Mouse (Mus musculus) intestine, postnatal 0 days (tissue): ENCODE data around the gene Rasal1. TPM values are rescaled to one million over a fixed set of nuclear protein-coding genes. Genes with fewer than 3 reads are reported as not detected.

Experiments
- ATAC-seq: fragments of 200-750 bp; cut with Nextera tagmentation; 2 replicates; pipeline ENCODE4 v1.8.0; 2017; ENCODE audit warnings: mild to moderate bottlenecking, moderate TSS enrichment, moderate library complexity
- H3K27ac ChIP-seq: fragments of 300-500 bp; sonication (generic); 2 replicates; pipeline ENCODE4 v1.5.1; 2014; ENCODE audit warnings: mild to moderate bottlenecking, low read depth, low read length, moderate library complexity
- H3K27me3 ChIP-seq: fragments of 300-500 bp; sonication (generic); replicated peaks from 2 replicates; pipeline ENCODE4 v1.6.1; 2014; ENCODE audit warnings: low read length, mixed read lengths; ENCODE audit not compliant: control insufficient read depth, insufficient read depth
- H3K36me3 ChIP-seq: fragments of 300-500 bp; sonication (generic); 2 replicates; pipeline ENCODE4 v1.6.1; 2014; ENCODE audit warnings: mild to moderate bottlenecking, moderate library complexity; ENCODE audit not compliant: control insufficient read depth, insufficient read depth
- H3K4me1 ChIP-seq: fragments of 300-500 bp; sonication (generic); replicated peaks from 2 replicates; pipeline ENCODE4 v1.6.1; 2014; ENCODE audit warnings: antibody characterized with exemption, low read length, mixed read lengths; ENCODE audit not compliant: control insufficient read depth, insufficient read depth
- H3K4me2 ChIP-seq: fragments of 300-500 bp; sonication (generic); replicated peaks from 2 replicates; pipeline ENCODE4 v1.6.1; 2014; ENCODE audit warnings: low read depth, mild to moderate bottlenecking, moderate library complexity
- H3K4me3 ChIP-seq: fragments of 300-500 bp; sonication (generic); 2 replicates; pipeline ENCODE4 v1.5.1; 2014; ENCODE audit warnings: low read depth, low read length
- H3K9ac ChIP-seq: fragments of 300-500 bp; sonication (generic); 2 replicates; pipeline ENCODE4 v1.6.1; 2014; ENCODE audit warnings: mild to moderate bottlenecking, low read depth, low read length
- H3K9me3 ChIP-seq: fragments of 300-500 bp; sonication (generic); 2 replicates; pipeline ENCODE4 v1.6.1; 2016; ENCODE audit warnings: mixed run types; ENCODE audit not compliant: control insufficient read depth
- CTCF ChIP-seq: sonication (generic); IDR thresholded peaks from 2 replicates; pipeline ENCODE4 v1.5.1; 2016; ENCODE audit warnings: low read depth, mild to moderate bottlenecking, control low read depth, antibody characterized with exemption, moderate library complexity
- WGBS: fragments of 180-500 bp; shearing (Covaris S2); extraction: QIAGEN DNeasy Blood & Tissue Kit; methylation state at CpG from one replicate; pipeline ENCODE4 v1.1.7; 2014; 5-methylcytosine and 5-hydroxymethylcytosine counted together
- polyA plus RNA-seq: library from polyadenylated mRNA; unstranded; fragments of >200 nt; fragmentation: Nextera tagmentation; extraction: Ambion mirVana; gene quantifications from 2 replicates; pipeline ENCODE4 v1.2.1, GENCODE M21; 2015

Gene Rasal1
- polyA plus RNA-seq, 1 experiment from 2014 or later, result 5.1 TPM

DNA sequence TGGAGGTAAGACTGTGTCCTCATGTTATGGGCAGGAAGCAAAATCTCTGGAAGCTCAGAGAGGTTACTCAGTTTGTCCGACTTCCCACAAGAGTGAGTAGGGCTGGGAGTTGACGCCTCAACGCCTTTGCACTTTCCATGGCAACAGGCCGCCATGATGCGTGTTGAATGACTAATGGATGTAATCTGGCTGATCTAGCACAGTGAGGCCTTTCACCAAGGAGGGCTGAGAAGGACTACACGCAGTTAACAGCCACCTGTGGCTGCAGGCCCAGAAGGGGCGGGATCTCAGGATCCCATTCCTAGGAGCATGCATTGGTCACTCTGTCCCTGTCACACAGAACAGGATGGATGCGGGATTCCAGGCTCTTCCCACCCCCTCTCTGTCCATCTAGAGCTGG, 64.1 kb downstream of the Rasal1 start:
- TF ChIP-seq CTCF, result no peak
- H3K9ac ChIP-seq, result no peak overlapping the region
- no peak overlapping the region for H3K27ac ChIP-seq
- ATAC-seq, result no peak
- peaks cover 50% of the 10 kb centered on the region for H3K27me3 ChIP-seq
- H3K9me3 ChIP-seq, result no peaks in the 10 kb centered on the region
- H3K4me1 ChIP-seq, result no peaks in the 10 kb centered on the region
- H3K36me3 ChIP-seq, result no peaks in the 10 kb centered on the region
- no peak overlapping the region for H3K4me2 ChIP-seq
- no peak overlapping the region for H3K4me3 ChIP-seq
- WGBS, result 75% methylated on average over 8 of the region's 8 CpGs

DNA sequence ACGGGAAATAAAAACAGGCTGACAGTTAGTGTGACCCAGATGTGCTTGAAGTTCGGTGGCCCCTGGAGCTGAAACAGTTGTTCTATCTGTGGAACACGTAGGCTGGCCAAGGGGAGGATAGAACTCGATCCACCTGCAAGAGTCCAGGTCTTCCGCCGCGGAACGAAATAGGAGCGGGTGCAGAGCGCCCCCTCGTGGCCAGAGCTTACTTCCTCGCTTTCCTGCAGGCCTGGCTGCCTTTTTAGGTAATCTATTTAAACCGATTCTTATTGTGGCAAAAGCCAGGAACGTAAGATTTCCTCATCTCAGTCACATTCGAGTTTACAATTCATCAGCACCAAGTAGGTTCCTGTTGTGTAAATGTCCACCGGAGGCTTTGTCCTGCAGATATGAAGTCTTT, 65.7 kb downstream of the Rasal1 start:
- H3K4me2 ChIP-seq, result no peak overlapping the region; the same call in 1 of the 2 replicates
- TF ChIP-seq CTCF, result peak; percentile 93
- ATAC-seq, result no peak
- WGBS, result 2% methylated on average over 16 of the region's 16 CpGs
- no peak overlapping the region for H3K27ac ChIP-seq
- peaks cover 46% of the 10 kb centered on the region for H3K27me3 ChIP-seq
- no peaks in the 10 kb centered on the region for H3K36me3 ChIP-seq
- no peak overlapping the region for H3K4me3 ChIP-seq
- H3K9ac ChIP-seq, result no peak overlapping the region
- no peaks in the 10 kb centered on the region for H3K4me1 ChIP-seq
- no peaks in the 10 kb centered on the region for H3K9me3 ChIP-seq

DNA sequence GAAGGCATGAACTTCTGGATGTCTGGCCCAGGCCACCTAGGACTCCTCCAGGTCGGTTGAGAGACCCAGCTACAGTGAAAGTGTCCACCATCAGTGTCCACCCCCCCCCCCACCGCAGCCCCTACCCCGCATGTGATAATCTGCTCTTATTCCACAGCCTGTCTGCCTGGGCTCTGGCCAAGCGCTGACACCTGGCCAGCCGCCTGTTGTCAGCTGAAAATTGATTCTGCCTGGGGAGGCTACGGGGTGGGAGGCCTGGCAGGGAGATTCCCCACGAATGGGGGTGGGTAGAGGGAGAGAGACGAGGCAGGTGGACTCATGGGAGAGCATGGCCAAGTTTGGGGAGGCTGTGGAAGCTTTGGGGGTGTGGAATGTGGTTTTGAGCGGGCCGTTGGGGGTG, 68.5 kb downstream of the Rasal1 start:
- WGBS, result 70% methylated on average over 10 of the region's 10 CpGs
- no peak overlapping the region for H3K4me2 ChIP-seq

DNA sequence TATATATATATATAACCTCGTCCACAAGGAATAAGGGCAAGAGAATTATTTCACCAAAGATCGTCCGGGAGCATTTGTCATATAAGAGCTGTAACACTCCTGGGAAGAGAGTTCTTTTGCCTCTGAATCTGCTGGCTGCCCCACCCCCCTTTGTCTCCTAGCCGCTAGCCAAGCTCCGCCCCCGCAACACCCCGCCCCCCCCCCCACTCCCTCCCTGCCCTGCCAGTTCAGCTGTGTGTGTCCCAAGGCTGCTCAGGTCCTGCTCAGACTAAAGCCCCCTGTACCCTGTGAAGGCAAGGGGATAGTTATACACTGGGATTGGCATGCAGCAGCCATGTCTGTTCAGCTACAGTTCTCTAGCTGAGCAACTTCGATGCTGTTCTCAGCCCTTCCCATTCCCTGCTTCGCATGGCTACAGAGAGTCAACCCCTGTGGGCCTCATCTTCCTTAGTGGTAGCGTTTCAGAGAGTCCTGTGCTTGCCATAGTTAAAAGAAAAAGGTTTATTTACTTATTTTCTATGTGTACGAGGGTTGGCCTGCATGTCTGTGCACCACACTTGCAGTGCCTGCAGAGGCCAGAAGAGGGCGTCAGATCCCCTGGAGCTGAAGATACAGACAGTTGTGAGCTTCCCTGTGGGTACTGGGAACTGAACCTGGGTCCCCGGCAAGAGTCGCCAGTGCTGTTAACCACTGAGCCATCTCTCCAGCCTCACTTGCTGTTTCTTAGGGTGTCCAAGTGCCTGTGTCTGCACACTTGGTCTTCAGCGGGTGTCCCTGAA, 70.2 kb downstream of the Rasal1 start:
- WGBS, result 46% methylated on average over 15 of the region's 15 CpGs

More for the DNA sequence above, 68.5 kb downstream of the Rasal1 start:
- no peak overlapping the region for H3K4me3 ChIP-seq
- no peak for ATAC-seq
- H3K9ac ChIP-seq, result no peak overlapping the region
- no peaks in the 10 kb centered on the region for H3K4me1 ChIP-seq
- no peak for TF ChIP-seq CTCF
- H3K36me3 ChIP-seq, result no peaks in the 10 kb centered on the region
- peaks cover 20% of the 10 kb centered on the region for H3K27me3 ChIP-seq
- no peak overlapping the region for H3K27ac ChIP-seq
- H3K9me3 ChIP-seq, result no peaks in the 10 kb centered on the region

DNA sequence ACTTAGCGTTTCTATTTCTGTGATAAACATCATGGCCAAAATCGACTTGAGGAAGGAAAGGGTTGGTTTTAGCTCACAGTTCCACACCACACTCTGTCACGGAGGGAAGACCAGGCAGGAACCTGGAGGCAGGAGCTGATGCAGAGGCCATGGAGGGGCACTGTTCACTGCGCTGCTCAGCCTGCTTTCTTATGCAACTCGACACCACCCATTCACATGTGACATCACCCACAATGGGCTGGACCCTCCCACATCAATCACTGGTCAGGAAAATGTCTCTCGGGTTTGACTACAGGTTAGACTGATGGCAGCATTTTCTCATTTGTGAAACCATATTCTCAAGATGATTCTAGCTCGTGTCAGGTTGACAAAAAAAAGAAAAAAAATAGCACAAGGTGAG, 72.4 kb downstream of the Rasal1 start:
- Histone ChIP-seq H3K36me3 (no peaks in the 10 kb centered on the region), H3K4me3 (no peak overlapping the region), H3K27ac (no peak overlapping the region), H3K4me1 (no peaks in the 10 kb centered on the region), H3K9ac (no peak overlapping the region), H3K9me3 (no peaks in the 10 kb centered on the region), H3K4me2 (no peak overlapping the region), H3K27me3 (no peaks in the 10 kb centered on the region)
- WGBS, result 54% methylated on average over 7 of the region's 7 CpGs
- TF ChIP-seq CTCF, result no peak
- ATAC-seq, result no peak

More for the DNA sequence above, 70.2 kb downstream of the Rasal1 start:
- ATAC-seq, result no peak
- Histone ChIP-seq H3K27me3 (peaks cover 6% of the 10 kb centered on the region; the same call in 1 of the 2 replicates), H3K4me3 (no peak overlapping the region), H3K4me2 (no peak overlapping the region), H3K36me3 (no peaks in the 10 kb centered on the region), H3K9ac (no peak overlapping the region), H3K9me3 (no peaks in the 10 kb centered on the region), H3K4me1 (no peaks in the 10 kb centered on the region), H3K27ac (no peak overlapping the region)
- TF ChIP-seq CTCF, result no peak

DNA sequence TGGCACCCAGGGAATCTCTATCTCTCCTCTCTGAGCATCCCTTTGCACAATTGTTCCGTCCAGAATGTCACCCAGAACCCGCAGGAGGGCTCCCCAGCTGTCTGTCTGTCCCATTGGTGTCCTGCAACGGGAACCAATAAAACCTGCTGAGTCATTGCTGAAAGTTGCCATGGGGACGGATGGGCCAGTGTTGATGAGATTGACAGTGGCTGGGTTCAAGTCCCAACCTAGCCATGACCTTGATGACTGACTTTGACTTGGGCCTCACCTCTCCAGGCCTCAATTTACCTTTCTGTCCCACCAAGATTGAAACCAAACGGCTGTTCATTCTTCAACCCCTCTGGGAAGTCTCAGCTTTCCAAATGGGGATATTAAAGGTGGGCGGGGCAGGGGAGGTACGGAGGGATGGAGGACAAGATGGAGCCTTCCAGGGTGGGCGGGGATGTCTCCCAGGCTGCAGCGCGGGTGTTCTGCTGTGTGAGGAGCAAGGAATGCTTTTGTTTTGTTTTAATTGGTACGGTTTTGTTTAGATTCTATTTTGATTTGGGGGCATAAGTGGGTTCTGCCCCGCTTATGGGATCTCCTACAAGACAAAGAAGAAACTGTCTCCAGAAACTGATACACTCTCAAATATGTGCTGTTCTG, 77.3 kb downstream of the Rasal1 start:
- TF ChIP-seq CTCF, result no peak
- WGBS, result 53% methylated on average over 12 of the region's 12 CpGs
- Histone ChIP-seq H3K27ac (no peak overlapping the region), H3K36me3 (no peaks in the 10 kb centered on the region), H3K4me3 (no peak overlapping the region), H3K27me3 (no peaks in the 10 kb centered on the region), H3K9ac (no peak overlapping the region), H3K4me1 (no peaks in the 10 kb centered on the region), H3K9me3 (no peaks in the 10 kb centered on the region), H3K4me2 (no peak overlapping the region)
- ATAC-seq, result no peak

Other genes starting within 250 kb of the Rasal1 start
- 0.04 TPM in 1 of 2 replicates, not detected in the other for gene Lhx5, start 217.1 kb upstream of the Rasal1 start, polyA plus RNA-seq
- gene Sdsl, start 176.0 kb upstream of the Rasal1 start, polyA plus RNA-seq, result 21.2 and 21.5 TPM in 2 replicates
- gene Sds, start 172.3 kb upstream of the Rasal1 start, polyA plus RNA-seq, result not detected in 2 replicates
- 63.6 and 67.2 TPM in 2 replicates for gene Plbd2, start 145.2 kb upstream of the Rasal1 start, polyA plus RNA-seq
- gene Slc8b1, start 137.6 kb upstream of the Rasal1 start, polyA plus RNA-seq, result 4.1 and 4.4 TPM in 2 replicates
- gene Tpcn1, start 60.1 kb upstream of the Rasal1 start, polyA plus RNA-seq, result 31.5 and 35.6 TPM in 2 replicates
- 0.30 and 0.47 TPM in 2 replicates for gene Iqcd, start 59.8 kb upstream of the Rasal1 start, polyA plus RNA-seq
- 6.1 and 7.5 TPM in 2 replicates for gene Rita1, start 36.2 kb upstream of the Rasal1 start, polyA plus RNA-seq
- 19.9 and 20.9 TPM in 2 replicates for gene Ddx54, start 36.1 kb upstream of the Rasal1 start, polyA plus RNA-seq
- gene Cfap73, start 14.6 kb upstream of the Rasal1 start, polyA plus RNA-seq, result not detected in 2 replicates
- 2.3 and 2.5 TPM in 2 replicates for gene Dtx1, start 63.1 kb downstream of the Rasal1 start, polyA plus RNA-seq
- 0.23 and 0.41 TPM in 2 replicates for gene Oas2, start 101.0 kb downstream of the Rasal1 start, polyA plus RNA-seq
- gene Oas3, start 128.8 kb downstream of the Rasal1 start, polyA plus RNA-seq, result 0.66 and 0.78 TPM in 2 replicates
- gene Oas1e, start 146.7 kb downstream of the Rasal1 start, polyA plus RNA-seq, result 0.10 TPM in 1 of 2 replicates, not detected in the other
- 1.0 and 1.2 TPM in 2 replicates for gene Oas1c, start 163.7 kb downstream of the Rasal1 start, polyA plus RNA-seq
- gene Oas1f, start 198.6 kb downstream of the Rasal1 start, polyA plus RNA-seq, result not detected in 2 replicates
- gene Oas1h, start 212.6 kb downstream of the Rasal1 start, polyA plus RNA-seq, result not detected in 2 replicates
- 30.9 and 31.8 TPM in 2 replicates for gene Oas1g, start 238.8 kb downstream of the Rasal1 start, polyA plus RNA-seq